Mouse (Mus musculus) hindbrain, embryonic 10.5 days (tissue): ENCODE results near the gene Casp8ap2. TPM values are rescaled to one million over a fixed set of nuclear protein-coding genes. Genes with fewer than 3 reads are reported as not detected.

Source experiments
- DNase-seq: peaks from one replicate; pipeline ENCODE4 v3.0.0-alpha.2; 2017; ENCODE audit warnings: low spot score
- H3K27ac ChIP-seq: fragments of 300-500 bp; sonication (generic); 2 replicates; pipeline ENCODE4 v1.5.1; 2016; ENCODE audit warnings: mild to moderate bottlenecking, moderate library complexity
- H3K27me3 ChIP-seq: fragments of 300-500 bp; sonication (generic); 2 replicates; pipeline ENCODE4 v1.6.1; 2016; ENCODE audit warnings: mild to moderate bottlenecking; ENCODE audit not compliant: poor library complexity, insufficient read depth, severe bottlenecking
- H3K36me3 ChIP-seq: fragments of 300-500 bp; sonication (generic); 2 replicates; pipeline ENCODE4 v1.6.1; 2016; ENCODE audit warnings: mild to moderate bottlenecking, moderate library complexity
- H3K4me1 ChIP-seq: fragments of 300-500 bp; sonication (generic); replicated peaks from 2 replicates; pipeline ENCODE4 v1.6.1; 2016; ENCODE audit warnings: mild to moderate bottlenecking
- H3K4me3 ChIP-seq: fragments of 300-500 bp; sonication (generic); 2 replicates; pipeline ENCODE4 v1.5.1; 2016; ENCODE audit warnings: mild to moderate bottlenecking, moderate library complexity
- H3K9me3 ChIP-seq: fragments of 300-500 bp; sonication (generic); 2 replicates; pipeline ENCODE4 v1.6.1; 2016; ENCODE audit warnings: mild to moderate bottlenecking, moderate library complexity
- WGBS: fragments of 180-500 bp; shearing (Covaris S2); methylation state at CpG from one replicate; pipeline ENCODE4 v1.1.7; 2016; 5-methylcytosine and 5-hydroxymethylcytosine counted together
- polyA plus RNA-seq: library from polyadenylated mRNA; unstranded; fragments of >200 nt; fragmentation: Nextera tagmentation; extraction: Ambion mirVana; gene quantifications from 2 replicates; pipeline ENCODE4 v1.2.1, GENCODE M21; 2016

Gene Casp8ap2
- polyA plus RNA-seq, 1 experiment from 2014 or later: 43.2 TPM

GRCm38 (mm10) chr4:32680843-32681242 lies 65.6 kb downstream of the Casp8ap2 start:
- no peak for DNase-seq
- no peaks in the 10 kb centered on the region for H3K9me3 ChIP-seq
- 78% methylated on average over 3 of the region's 3 CpGs for WGBS
- H3K4me3 ChIP-seq: no peak overlapping the region
- no peaks in the 10 kb centered on the region for H3K4me1 ChIP-seq
- no peak overlapping the region for H3K27ac ChIP-seq
- peaks cover 100% of the 10 kb centered on the region for H3K36me3 ChIP-seq
- H3K27me3 ChIP-seq: no peaks in the 10 kb centered on the region

DNA sequence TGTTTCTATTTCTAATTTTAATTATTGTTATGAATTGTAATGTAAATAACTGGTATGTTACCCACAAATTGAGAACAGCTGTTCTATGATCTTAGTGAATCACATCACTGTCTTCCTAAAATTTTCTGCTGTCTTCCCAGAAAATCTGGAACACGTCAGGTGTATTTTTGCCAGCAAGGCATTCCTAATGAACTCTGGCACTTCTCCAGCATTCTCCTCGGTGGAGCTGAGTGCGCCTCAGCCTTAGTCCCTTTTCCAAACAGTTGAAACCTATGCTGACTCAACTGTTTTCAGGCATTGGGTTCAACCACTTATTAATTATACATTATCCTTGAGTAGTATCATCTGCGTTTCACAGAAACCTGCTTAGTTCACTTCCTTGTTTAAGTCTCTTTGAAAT lies 67.2 kb downstream of the Casp8ap2 start:
- no peak overlapping the region for H3K27ac ChIP-seq
- WGBS: 88% methylated on average over 4 of the region's 4 CpGs
- DNase-seq: no peak
- H3K36me3 ChIP-seq: peaks cover 100% of the 10 kb centered on the region
- no peak overlapping the region for H3K4me3 ChIP-seq
- no peaks in the 10 kb centered on the region for H3K9me3 ChIP-seq
- H3K27me3 ChIP-seq: no peaks in the 10 kb centered on the region
- H3K4me1 ChIP-seq: no peaks in the 10 kb centered on the region

DNA sequence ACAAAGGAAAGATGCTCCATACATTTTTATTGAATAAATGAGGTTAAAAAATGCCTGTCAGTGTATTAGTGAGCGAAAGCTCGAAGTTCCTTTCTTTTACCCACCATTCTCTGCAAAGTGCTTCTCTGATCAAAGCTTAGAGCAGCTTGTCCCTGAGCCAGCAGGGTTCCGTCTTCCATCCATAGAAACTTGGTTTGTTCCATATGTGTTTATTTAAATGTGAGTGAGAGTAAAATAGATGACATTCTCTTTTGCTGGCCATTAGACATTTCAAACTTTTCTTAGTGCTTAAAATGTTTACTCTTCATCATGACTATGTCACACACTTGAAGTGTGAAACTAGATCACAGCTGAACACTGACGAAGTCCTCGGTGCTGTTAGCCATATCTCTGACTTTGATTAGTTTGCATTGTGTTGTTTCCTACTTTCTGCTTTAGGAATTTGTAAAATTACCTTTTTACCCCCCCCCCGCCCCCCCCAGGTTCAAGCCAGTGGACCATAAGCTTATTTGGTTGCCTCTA lies 67.9 kb downstream of the Casp8ap2 start:
- WGBS: 91% methylated on average over 6 of the region's 6 CpGs
- Histone ChIP-seq H3K9me3 (no peaks in the 10 kb centered on the region), H3K4me3 (no peak overlapping the region), H3K27me3 (no peaks in the 10 kb centered on the region), H3K4me1 (no peaks in the 10 kb centered on the region), H3K27ac (no peak overlapping the region), H3K36me3 (peaks cover 98% of the 10 kb centered on the region)
- DNase-seq: no peak

Other genes with a start within 250 kb of the Casp8ap2 start
- gene Gja10, start 12.7 kb upstream of the Casp8ap2 start, polyA plus RNA-seq: 0.14 TPM in 1 of 2 replicates, not detected in the other
- gene Mdn1, start 41.7 kb downstream of the Casp8ap2 start, polyA plus RNA-seq: 15.0 and 16.9 TPM in 2 replicates
- 115 and 142 TPM in 2 replicates for gene Lyrm2, start 184.8 kb downstream of the Casp8ap2 start, polyA plus RNA-seq